Mouse (Mus musculus): ENCODE results near the gene Vsx2. TPM values are rescaled to one million over a fixed set of nuclear protein-coding genes. Genes with fewer than 3 reads are reported as not detected.

Vsx2 gene
- polyA plus RNA-seq, 1 experiment from 2014 or later = 5.4 TPM

DNA sequence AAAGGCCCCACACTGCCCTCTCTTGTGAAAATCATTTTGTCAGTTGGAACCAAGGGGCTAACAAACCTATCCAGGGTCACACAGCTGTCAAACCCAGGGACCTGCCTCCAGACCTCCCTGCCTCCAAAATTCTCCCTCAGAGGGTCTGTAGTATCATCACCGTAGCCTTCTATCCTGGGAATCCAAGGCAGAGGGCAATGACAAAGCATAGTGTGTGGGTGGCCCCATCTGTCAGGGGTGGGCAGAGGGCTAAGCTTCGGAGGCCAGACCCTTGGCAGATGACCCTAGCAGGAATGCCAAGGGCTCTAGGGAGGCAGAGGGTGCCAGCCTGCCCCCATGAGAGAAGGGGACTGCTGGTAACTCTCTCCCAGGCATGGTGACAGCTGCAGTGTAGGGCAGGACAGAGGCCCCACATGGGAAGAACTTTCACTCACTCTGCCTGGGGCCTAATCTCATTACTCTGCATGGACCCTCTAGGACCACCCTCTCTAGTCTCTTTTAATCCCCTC, 22.9 kb upstream of the Vsx2 start:
- no peaks in the 10 kb centered on the region for H3K9me3 ChIP-seq
- no peak overlapping the region for H3K4me2 ChIP-seq
- 31% methylated on average over 2 of the region's 2 CpGs for WGBS
- peak; percentile 22; the same call in 1 of the 2 replicates for ATAC-seq (ENCODE audit: low FRiP score)
- H3K36me3 ChIP-seq = no peaks in the 10 kb centered on the region
- H3K4me3 ChIP-seq = no peak overlapping the region
- peaks cover 61% of the 10 kb centered on the region for H3K27me3 ChIP-seq
- H3K4me1 ChIP-seq (replicated peaks) = peaks cover 11% of the 10 kb centered on the region
- no peak overlapping the region for H3K27ac ChIP-seq
- H3K9ac ChIP-seq = no peak overlapping the region

DNA sequence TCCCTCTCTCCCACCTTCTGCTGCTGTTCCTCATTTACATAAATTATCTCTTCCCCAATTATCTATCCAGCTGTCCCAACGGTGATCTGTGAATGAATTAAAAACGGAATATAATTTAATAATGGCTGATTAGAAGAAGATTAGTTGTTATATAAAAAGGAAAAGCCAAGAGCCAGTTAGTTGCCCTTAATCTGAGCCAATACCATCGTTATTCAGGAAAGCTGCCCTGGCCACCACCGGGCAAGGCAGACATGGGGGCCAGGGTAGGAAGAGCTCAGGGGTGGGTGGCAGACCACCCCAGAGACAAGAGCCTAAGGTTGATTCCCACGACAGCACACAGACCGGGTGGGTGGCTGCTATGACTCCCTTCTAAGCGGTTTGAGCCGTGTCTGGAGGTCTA, 21.3 kb upstream of the Vsx2 start:
- WGBS = 36% methylated on average over 8 of the region's 8 CpGs
- ATAC-seq (ENCODE audit: low FRiP score) = no peak
- no peak overlapping the region for H3K27ac ChIP-seq
- no peak overlapping the region for H3K4me2 ChIP-seq
- H3K9me3 ChIP-seq = no peaks in the 10 kb centered on the region
- H3K9ac ChIP-seq = no peak overlapping the region
- peaks cover 57% of the 10 kb centered on the region for H3K27me3 ChIP-seq
- no peak overlapping the region for H3K4me3 ChIP-seq
- peaks cover 9% of the 10 kb centered on the region for H3K4me1 ChIP-seq (replicated peaks)
- no peaks in the 10 kb centered on the region for H3K36me3 ChIP-seq

DNA sequence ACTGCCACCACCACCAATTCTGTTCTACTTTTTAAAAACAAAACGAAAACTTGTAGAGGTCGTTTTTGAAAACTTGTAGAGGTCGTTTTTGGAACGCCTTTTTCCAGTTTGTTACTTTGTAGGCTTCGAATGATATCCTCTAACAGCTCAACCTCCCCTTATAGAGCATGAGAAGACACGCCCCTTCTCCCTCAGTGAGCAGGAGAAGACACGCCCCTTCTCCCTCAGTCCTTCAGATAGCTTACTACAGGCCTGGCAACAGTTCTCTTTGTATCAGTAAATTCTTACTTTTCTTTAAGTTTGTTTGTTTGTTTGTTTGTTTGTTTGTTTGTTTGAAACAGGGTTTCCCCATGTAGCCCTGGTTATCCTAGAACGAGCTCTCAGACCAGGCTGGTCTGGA, 14.3 kb upstream of the Vsx2 start:
- no peak for ATAC-seq (ENCODE audit: low FRiP score)
- H3K9ac ChIP-seq = no peak overlapping the region
- H3K9me3 ChIP-seq = no peaks in the 10 kb centered on the region
- H3K36me3 ChIP-seq = no peaks in the 10 kb centered on the region
- H3K4me3 ChIP-seq = no peak overlapping the region
- H3K4me2 ChIP-seq = no peak overlapping the region
- no peaks in the 10 kb centered on the region; the same call in 1 of the 2 replicates for H3K4me1 ChIP-seq (replicated peaks)
- H3K27ac ChIP-seq = no peak overlapping the region
- 69% methylated on average over 8 of the region's 8 CpGs for WGBS
- H3K27me3 ChIP-seq = peaks cover 41% of the 10 kb centered on the region

- Histone ChIP-seq H3K4me1 (replicated peaks) (no peaks in the 10 kb centered on the region), H3K36me3 (no peaks in the 10 kb centered on the region), H3K4me3 (no peak overlapping the region), H3K9me3 (no peaks in the 10 kb centered on the region), H3K27me3 (peaks cover 67% of the 10 kb centered on the region), H3K9ac (no peak overlapping the region), H3K27ac (no peak overlapping the region), H3K4me2 (no peak overlapping the region)
- ATAC-seq (ENCODE audit: low FRiP score) = no peak
- 55% methylated on average over 4 of the region's 4 CpGs for WGBS
Measured at GRCm38 (mm10) chr12:84562558-84562957, 7.0 kb upstream of the Vsx2 start.

- no peak overlapping the region for H3K4me2 ChIP-seq
- H3K27me3 ChIP-seq = peaks cover 95% of the 10 kb centered on the region
- H3K4me3 ChIP-seq = no peak overlapping the region
- WGBS = 83% methylated on average over 6 of the region's 6 CpGs
- no peak overlapping the region for H3K9ac ChIP-seq
- no peaks in the 10 kb centered on the region for H3K9me3 ChIP-seq
- no peaks in the 10 kb centered on the region for H3K36me3 ChIP-seq
- H3K27ac ChIP-seq = no peak overlapping the region
- ATAC-seq (ENCODE audit: low FRiP score) = no peak
- H3K4me1 ChIP-seq (replicated peaks) = peaks cover 15% of the 10 kb centered on the region
Measured at GRCm38 (mm10) chr12:84567576-84567975, 2.0 kb upstream of the Vsx2 start.

DNA sequence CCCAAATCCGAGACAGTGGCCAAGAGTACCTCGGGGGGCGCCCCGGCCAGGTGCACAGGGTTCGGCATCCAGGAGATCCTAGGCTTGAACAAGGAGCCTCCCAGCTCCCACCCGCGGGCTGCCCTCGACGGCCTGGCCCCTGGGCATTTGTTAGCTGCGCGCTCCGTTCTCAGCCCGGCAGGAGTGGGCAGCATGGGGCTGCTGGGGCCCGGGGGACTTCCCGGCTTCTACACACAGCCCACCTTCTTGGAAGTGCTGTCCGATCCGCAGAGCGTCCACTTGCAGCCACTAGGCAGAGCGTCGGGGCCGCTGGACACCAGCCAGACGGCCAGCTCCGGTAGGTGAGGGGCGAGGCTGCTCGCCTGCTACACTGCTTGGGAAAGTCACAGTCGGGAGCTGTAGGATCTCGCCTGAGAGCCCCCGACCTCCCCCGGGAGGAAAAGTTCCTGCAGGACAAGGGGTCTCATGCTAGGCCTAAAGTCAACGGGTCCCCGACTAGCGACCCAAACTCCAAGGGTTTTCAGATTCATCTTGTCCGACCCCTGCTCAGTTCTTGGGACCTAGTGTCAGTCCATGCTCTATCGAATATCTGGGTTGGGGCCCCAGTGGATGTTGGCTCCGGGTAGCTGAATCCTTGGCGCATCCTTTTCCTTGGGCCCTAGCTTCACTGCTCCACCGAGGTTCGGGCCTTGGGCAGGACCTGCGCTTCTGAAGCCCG, 573 bp downstream of the Vsx2 start:
- peaks cover 15% of the 10 kb centered on the region for H3K4me1 ChIP-seq (replicated peaks)
- no peaks in the 10 kb centered on the region for H3K9me3 ChIP-seq
- H3K27me3 ChIP-seq = peaks cover 97% of the 10 kb centered on the region
- ATAC-seq (ENCODE audit: low FRiP score) = no peak
- no peaks in the 10 kb centered on the region for H3K36me3 ChIP-seq
- under 1% methylated on average over 40 of the region's 40 CpGs for WGBS
- peak overlapping the region; percentile 21 for H3K4me3 ChIP-seq
- no peak overlapping the region for H3K27ac ChIP-seq
- peak overlapping the region; percentile 17; the same call in 1 of the 2 replicates for H3K4me2 ChIP-seq
- H3K9ac ChIP-seq = no peak overlapping the region

- no peak overlapping the region for H3K27ac ChIP-seq
- ATAC-seq (ENCODE audit: low FRiP score) = no peak
- WGBS = 2% methylated on average over 34 of the region's 34 CpGs
- no peaks in the 10 kb centered on the region for H3K36me3 ChIP-seq
- H3K4me3 ChIP-seq = peak overlapping the region; percentile 21
- H3K9ac ChIP-seq = peak overlapping the region; percentile 29; the same call in 1 of the 2 replicates
- H3K4me2 ChIP-seq = peak overlapping the region; percentile 6; the same call in 1 of the 2 replicates
- peaks cover 99% of the 10 kb centered on the region for H3K27me3 ChIP-seq
- peaks cover 15% of the 10 kb centered on the region for H3K4me1 ChIP-seq (replicated peaks)
- H3K9me3 ChIP-seq = no peaks in the 10 kb centered on the region
Measured at GRCm38 (mm10) chr12:84570694-84571415, 1.3 kb downstream of the Vsx2 start.

DNA sequence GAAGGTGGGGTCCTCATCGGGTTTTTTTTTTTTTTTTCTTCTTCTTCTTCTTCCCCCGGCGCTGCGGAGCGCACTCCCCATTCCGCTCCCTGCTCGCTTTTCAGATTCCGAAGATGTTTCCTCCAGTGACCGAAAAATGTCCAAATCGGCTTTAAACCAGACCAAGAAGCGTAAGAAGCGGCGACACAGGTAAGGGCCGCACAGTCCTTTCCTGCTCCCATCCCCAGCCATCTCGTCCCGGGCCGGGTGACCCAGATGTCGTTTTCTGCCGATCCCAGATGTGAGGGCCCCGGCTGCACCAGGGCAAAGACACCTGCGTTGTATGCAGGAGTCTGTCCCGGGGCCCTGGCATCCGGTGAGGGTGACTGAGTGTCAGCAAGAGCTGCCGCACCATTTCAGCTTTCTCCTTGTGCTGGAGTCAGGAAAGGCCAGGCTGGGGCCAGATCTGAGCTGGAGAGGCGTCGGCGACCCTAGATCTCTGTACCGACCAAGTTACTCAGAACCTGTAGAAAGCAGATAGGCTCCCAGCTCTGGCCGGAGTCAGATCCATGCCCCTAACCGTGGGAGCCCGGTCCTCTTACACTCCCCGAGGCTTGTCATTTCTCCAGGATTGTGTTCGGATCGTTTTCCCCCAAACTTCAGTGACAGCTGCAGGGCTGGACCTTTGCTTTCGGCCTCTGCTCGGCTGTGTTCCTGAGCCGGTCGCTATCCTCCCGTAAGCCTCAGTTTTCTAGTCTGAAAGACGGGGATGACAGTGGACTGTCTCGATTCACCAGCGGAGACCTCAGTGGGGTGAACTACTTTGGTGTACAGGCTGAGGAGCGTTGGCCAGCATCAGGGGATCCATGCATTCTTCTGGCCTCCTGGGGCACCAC, 2.1 kb downstream of the Vsx2 start:
- Histone ChIP-seq H3K4me2 (peak overlapping the region; percentile 6; the same call in 1 of the 2 replicates), H3K27ac (no peak overlapping the region), H3K4me1 (replicated peaks) (peaks cover 15% of the 10 kb centered on the region), H3K36me3 (no peaks in the 10 kb centered on the region), H3K9ac (peak overlapping the region; percentile 29; the same call in 1 of the 2 replicates), H3K9me3 (no peaks in the 10 kb centered on the region), H3K27me3 (peaks cover 99% of the 10 kb centered on the region), H3K4me3 (peak overlapping the region; percentile 21)
- ATAC-seq (ENCODE audit: low FRiP score) = no peak
- WGBS = 2% methylated on average over 43 of the region's 43 CpGs

DNA sequence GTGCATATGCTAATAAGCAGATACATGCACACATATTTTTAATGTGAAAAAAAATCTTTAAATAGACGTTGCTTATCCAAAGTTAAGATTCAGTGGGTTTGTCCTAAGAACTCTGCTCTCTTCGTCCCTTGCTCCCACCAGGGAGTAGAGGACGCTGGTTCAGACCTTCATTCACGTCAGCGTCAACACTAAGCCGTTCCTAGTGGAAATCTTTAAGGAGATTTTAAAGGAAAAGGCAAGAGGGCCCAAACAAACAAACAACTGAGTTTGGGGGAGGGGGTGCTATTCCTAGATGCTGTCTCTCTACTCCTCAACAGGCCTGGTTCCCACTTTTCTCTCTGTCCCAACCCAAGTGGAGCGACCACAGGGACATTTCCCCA, 2.8 kb downstream of the Vsx2 start:
- WGBS = 2% methylated on average over 7 of the region's 7 CpGs
- ATAC-seq (ENCODE audit: low FRiP score) = no peak
- H3K4me3 ChIP-seq = peak overlapping the region; percentile 21

GRCm38 (mm10) chr12:84573094-84573493, 3.5 kb downstream of the Vsx2 start:
- H3K36me3 ChIP-seq = no peaks in the 10 kb centered on the region
- ATAC-seq (ENCODE audit: low FRiP score) = no peak
- H3K9ac ChIP-seq = no peak overlapping the region
- H3K27me3 ChIP-seq = peaks cover 99% of the 10 kb centered on the region
- H3K9me3 ChIP-seq = no peaks in the 10 kb centered on the region
- 16% methylated on average over 7 of the region's 7 CpGs for WGBS
- peaks cover 17% of the 10 kb centered on the region for H3K4me1 ChIP-seq (replicated peaks)
- H3K27ac ChIP-seq = no peak overlapping the region
- peak overlapping the region; percentile 10; the same call in 1 of the 2 replicates for H3K4me2 ChIP-seq
- H3K4me3 ChIP-seq = 0 out of 2 replicates have a peak overlapping the region, but pooled peaks have one; percentile 21

More for the DNA sequence above, 2.8 kb downstream of the Vsx2 start:
- H3K4me1 ChIP-seq (replicated peaks) = peaks cover 15% of the 10 kb centered on the region
- H3K27me3 ChIP-seq = peaks cover 99% of the 10 kb centered on the region
- H3K9ac ChIP-seq = no peak overlapping the region
- no peak overlapping the region for H3K27ac ChIP-seq
- H3K4me2 ChIP-seq = no peak overlapping the region
- H3K36me3 ChIP-seq = no peaks in the 10 kb centered on the region
- H3K9me3 ChIP-seq = no peaks in the 10 kb centered on the region

GRCm38 (mm10) chr12:84577768-84578439, 8.3 kb downstream of the Vsx2 start:
- Histone ChIP-seq H3K4me3 (no peak overlapping the region), H3K4me2 (no peak overlapping the region), H3K9ac (no peak overlapping the region), H3K9me3 (no peaks in the 10 kb centered on the region), H3K27me3 (peaks cover 62% of the 10 kb centered on the region), H3K27ac (no peak overlapping the region), H3K4me1 (replicated peaks) (peaks cover 6% of the 10 kb centered on the region), H3K36me3 (no peaks in the 10 kb centered on the region)
- no peak for ATAC-seq (ENCODE audit: low FRiP score)
- 77% methylated on average over 11 of the region's 11 CpGs for WGBS
